Mouse (Mus musculus) megakaryocyte, adult 5-6 weeks (primary cell): ENCODE measurements around the gene Gapdh. TPM values are rescaled to one million over a fixed set of nuclear protein-coding genes. Genes with fewer than 3 reads are reported as not detected.

Experiments used
- ATAC-seq: 2 replicates; pipeline ENCODE4 v1.8.0; 2016; ENCODE audit warnings: mild to moderate bottlenecking, inconsistent platforms; ENCODE audit not compliant: poor library complexity, severe bottlenecking
- total RNA-seq, 2 experiments: library from RNA; stranded (forward) in 1 of 2; stranded (reverse) in 1 of 2; fragments of 153-499, 151-499 nt in 1 of 2; fragments of 221-1000, 200-1000 nt in 1 of 2; gene quantifications; 2 replicates each; pipeline versions ENCODE4 v1.2.3 to v1.2.4; 2015 to 2017

Gapdh gene
- 2,892 and 2,923 TPM in 2 replicates for total RNA-seq (2015)
- 1,028 and 1,070 TPM in 2 replicates for total RNA-seq (2017)

DNA sequence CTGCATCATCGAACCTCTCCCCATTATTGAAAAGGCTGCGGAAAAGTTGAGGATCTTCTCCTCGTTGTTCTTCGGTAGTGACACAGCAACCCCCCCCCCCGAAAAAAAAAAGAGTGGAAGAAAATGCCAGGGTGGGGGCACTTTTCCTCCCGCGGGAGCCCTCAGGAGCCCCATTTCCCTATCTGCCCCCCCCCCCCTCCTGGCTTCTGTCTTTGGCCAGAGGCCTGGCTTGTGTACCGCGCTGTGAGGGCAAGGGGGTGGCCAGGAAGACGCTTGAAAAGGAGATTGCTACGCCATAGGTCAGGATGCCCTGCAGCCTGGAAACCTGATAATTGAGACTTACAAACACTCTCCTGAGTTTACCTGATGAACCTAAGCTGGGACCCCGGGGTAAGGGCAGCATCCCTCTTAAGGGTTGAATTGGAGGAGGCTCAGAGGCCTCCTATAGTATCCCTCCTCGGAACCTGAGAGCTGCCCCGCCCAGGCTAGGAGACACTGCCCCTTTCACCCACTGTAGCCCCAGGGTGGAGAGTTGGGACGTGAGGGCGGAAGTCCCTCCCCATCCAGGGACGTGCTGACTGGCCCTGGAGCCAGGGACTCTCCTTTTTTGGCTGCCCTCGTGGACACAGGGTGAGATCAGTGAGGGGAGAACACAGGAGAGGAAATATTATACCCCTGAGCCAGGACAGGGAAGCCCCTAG, at the start of gene Gapdh:
Gene Gapdh (minus strand): TSS at position 417 of the 701 bp plus-strand sequence.
- ATAC-seq = peak; percentile 11; the same call in 1 of the 2 replicates

DNA sequence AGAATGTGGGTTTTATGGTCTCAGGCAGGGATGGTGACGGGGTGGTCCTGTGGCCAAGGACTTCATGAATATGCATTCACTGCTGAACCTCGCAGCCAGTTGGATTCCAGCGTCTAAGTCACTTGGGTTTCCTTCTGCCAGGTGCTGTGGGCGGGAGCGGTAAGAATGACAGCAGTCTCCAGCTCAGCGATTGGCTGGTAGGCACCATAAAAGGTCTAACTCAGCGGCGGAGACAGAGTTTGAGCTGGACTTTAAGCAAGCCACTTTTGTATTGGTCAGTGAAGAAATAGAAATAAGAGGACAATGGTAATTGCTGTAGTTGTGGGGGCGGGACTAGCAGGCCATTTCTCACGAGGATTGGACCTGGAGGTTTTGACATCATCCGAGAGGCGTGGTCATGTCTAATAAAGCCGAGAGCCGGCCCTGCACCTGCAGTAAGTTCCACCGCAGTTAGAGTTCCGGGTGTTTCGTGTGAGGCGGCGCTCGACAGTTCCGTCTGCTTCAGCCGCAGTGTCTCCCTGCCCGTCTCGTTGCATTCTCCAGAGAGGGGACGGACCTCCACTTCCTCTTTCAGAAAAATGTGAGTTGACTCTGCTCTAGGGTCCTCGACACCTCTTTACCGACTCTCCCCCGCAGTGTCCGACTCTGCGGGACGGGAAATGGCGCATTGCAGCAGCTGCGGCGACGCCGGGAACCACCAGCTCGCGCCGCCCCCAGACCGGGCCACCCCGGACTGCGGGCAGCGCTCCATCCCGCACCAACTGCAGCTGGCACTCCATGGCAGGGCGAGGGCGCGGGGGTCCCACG, 49.1 kb upstream of the Gapdh start, which contains the start of gene Vamp1:
Gene Vamp1 (plus strand): TSS at position 404 of the 807 bp plus-strand sequence.
- peak; percentile 88 for ATAC-seq

DNA sequence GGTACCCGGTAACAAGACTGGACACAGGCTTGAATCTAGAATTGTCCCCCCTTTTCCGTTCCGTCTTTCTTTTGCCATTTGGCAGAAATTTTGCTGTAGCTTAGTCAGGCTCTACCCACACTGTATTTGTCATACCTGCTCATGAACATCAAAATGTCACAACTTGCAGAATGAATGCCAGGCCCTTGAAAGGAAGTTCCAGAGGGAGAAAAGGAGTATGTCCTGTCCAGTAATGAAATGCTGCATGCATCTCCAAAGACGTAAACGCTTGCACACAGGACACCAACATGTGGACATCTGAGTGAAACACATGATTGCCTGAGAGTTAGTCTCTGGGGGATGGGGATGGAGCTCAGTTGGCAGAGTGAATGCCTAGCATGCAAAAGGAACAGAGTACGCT, 47.4 kb upstream of the Gapdh start:
- no peak for ATAC-seq

DNA sequence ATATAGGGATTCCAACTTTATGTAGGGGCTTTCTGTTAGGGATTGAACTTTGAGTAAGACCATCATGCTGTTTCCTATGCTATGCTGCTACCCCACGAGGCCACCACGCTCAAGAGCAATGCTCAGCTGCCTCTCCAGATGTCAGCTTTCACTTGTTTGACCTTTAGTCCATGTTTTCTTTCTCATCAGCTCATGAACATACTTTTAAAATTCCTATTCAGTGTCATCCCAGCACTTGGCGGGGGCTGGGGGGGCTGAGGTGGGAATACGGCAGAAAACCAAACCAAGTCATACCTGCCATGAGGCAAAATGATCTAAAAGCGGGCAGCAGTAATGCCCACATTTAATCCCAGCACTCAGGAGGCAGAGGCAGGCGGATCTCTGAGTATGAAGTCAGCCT, 46.9 kb upstream of the Gapdh start:
- ATAC-seq = no peak

DNA sequence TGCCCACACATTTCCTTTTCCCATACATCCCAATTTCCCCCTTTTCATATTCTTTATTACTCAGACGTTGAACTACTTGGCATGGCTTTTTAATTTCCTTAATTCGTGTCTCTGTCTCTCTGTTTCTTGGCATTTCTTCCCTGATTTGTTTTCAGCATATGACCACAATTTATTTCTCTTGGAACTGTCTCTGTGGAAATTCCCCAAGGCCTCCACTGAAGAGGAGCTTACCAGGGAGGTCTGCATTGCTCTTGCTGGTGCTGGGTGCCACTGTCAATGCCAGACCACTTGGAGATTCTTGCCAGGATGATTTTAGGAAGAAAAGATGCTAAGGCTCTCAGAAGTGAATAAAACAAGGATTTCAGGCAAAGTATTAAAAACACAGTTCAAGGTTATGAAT, 46.4 kb upstream of the Gapdh start:
- no peak for ATAC-seq

DNA sequence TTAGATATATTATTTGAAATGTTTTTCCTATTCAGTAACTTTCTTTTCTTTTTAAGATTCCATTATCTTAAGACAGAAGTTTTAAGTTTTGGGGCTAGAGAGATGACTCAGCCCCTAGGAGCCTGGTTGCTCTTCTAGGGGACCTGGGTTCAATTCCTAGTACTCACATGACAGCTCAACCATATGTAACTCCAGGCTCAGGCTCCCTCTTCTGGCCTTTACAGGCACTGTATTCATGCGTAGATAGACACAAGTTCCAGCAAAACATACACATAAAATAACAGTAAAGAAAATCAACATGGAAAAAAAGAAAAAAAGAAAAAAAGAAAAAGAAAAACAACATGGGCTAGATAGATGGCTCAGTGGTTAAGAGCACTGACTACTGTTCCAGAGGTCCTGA, 44.2 kb upstream of the Gapdh start:
- no peak for ATAC-seq

DNA sequence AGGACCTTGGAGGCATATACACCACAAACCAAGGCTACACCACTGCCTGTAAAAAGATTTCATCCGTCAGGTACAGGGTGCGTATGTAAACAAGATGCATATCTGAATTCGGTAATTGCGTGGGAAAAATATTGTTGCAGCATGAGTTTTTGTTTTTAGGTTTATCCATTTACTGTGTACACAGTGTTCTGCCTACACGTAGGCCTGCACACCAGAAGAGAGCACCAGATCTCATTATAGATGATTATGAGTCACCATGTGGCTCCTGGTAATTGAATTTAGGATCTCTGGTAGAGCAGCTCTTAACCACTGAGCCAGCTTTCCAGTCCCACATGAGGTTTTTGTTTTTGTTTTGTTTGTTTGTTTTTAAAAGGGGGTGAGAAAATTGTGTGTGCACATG, 30.9 kb upstream of the Gapdh start:
- no peak for ATAC-seq

DNA sequence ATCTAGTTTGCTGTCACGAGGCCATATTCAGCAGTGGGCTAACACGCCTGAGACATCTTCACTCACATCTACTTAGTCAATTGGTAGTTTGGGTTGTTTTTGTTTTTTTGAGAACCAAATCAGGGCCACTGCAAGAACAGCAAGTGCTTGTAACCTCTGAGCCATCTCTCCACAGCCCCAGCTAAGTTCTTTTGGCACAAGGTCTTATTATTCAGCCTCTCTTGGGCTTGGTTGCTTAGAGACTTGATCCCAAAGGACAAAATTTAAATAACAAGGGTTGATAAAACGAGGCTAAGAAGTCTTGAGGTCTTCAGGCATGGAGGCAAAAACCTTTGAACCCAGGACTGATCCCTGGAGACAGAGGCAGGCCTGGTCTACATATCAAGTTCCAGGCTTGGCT, 30.0 kb upstream of the Gapdh start:
- ATAC-seq = no peak

DNA sequence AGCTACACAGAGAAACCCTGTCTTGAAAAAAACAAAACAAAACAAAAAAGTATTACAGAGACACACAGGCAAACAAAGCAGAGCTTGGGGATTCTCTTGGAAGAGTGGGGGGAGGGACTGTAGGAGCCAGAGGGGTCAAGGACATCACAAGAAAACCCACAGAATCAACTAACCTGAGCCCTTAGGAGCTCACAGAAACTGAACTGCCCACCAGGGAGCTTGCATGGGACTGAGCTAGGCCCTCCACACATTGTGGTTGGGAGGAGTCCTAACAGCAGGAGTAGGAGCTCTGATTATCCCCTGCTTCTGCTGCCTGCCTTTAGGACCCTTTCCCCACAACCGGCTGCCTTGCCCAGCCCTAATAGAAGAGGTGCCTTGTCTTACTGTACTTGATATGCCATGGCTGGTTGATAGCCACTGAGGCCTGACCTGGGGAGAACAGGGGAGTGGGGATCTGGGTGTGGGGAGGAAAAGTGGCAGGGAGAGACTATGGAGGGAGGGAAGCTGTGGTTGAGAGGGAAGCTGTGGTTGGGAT, 29.3 kb upstream of the Gapdh start:
- ATAC-seq = no peak

DNA sequence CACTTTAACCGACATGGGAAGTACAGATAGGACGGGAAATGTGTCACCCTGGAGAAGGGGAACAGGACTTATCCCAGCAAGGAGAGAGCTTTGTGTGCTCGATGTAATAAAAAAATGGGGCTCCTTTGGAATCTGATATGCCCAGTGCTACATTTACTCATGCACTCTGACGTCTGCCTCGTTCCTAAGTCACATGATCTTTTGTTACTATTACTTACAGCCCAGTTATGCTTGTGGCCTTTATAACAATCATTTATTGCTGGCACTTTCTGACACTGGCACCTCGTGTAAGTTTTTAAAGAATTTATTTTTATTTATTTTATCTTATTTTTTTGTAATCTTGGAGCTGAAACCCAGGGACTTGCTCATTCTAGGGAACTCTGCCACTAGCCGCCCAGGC, 27.1 kb upstream of the Gapdh start:
- no peak for ATAC-seq

DNA sequence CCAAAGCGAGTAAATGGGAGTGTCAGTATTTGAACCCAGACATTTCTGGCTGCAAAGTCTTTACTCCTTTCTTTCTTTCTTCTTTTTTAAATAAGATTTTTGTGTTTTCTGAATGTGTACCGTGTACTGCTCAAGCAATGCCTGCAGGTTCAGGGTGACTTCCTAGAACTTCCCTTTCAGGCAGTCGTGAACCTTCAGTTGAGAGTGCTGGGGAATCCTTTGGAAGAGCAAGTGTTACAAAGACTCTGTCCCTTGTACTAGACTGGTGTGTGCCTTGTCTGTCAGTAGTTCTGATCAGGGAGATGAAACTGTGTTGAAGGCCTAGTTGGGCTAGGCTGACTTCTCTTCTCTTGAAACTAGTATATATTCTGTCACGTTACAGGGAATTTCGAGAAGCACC, 26.6 kb upstream of the Gapdh start:
- ATAC-seq = no peak

DNA sequence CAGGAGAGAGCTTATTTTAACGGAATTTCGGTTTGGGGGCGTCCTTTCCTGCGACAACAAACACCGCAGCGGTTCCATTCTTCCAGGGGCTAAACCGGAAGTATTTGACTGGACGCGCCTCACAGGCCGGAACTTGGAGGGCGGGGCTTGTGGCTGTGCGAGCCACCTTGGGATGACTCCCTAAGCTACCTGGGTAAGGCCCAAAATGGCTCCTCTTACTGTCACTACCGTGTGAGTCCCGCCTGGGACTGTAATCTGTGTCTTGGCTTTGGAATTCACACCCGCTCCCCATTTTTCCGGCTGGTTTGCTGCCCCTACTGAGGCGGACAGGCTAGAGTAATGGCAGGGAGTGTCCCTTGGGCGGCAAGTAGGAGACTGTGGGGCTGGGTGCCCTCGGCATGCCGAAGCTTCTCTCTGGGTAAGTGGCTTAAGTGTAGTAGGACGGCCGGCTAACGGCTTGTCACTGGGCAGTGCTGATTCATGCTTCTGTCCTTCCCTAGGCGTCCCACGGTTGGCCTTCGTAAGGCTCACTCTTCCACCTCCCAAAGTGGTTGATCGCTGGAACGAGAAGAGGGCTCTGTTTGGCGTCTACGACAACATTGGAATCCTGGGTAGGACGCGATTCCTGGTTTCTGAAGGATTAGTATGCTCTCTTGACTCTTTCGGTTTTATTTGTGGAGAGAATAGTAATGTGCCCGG, 25.9 kb upstream of the Gapdh start:
- peak; percentile 80 for ATAC-seq

DNA sequence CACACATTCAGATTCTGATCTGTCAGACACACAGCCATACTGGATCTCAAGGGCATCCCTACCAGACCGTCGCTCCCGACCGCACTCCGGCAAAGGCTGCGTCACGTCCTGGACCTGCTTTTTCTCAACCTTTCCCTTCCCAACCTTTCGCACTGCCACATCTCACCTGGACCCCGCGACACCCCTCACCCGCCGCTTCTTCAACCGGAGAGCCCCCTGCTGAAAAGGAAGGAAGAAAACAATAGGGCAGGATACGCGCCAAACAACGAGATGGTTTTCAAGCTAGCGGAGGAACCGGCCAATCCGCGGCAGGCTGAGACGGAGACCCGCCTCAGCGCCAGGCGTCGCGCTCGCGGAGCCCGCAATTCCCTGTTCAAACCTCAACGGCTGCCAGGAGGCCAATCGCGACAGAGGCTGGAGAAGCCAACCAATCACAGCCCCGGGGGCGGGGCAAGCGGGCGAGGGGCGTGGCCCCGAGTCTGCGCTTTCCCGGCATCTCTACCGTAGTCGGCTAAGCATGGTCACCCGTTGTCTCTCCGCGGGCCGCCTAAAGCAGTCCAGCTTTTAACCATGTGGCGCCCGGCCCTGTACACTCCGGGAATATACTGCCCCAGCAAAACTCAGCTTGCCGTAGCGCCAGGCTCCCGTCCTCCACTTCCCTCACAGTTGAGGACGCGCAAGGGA, 25.2 kb upstream of the Gapdh start, which contains the start of the genes Ncapd2 and Mrpl51:
Gene Ncapd2 (minus strand): TSS at position 370 of the 684 bp plus-strand sequence.
Gene Mrpl51 (plus strand): TSS at position 470 of the 684 bp plus-strand sequence.
- peak; percentile 94 for ATAC-seq

DNA sequence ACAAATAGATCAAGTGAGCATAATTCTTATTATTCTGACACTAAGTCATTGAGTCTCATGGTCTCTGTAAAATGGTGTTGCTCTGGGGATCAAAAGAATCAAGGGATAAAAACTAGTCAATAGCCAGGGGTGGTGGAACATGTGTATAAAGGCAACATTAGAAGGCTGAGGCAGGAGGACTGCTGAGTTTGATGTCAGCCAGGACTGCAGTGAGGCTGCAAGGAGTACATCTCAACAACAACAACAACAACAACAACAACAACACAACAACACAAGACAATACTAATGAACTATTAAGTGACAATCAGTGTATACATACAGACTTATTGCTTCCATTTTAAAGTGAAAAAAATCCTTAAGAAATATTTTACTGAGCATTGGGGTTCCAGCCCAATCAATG, 24.5 kb upstream of the Gapdh start:
- ATAC-seq = no peak

DNA sequence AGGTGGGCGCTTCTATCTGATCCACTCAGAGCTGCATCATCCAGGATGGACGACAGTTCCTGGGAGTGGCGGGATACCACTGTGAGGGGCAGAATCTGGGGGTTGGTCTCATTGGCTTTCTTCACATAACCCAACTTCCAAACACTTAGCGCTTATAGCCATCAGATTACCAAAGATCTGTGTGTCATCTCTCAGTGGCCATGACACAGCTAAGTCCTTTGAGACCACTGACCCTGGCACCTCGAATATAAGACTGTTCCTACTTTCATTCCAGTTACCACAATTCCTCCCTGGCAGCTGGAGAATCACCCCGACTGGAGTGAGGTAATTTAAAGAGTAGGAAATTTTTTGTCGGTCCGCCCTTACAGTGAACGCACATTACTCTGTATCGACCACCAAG, 19.9 kb upstream of the Gapdh start:
- ATAC-seq = no peak

DNA sequence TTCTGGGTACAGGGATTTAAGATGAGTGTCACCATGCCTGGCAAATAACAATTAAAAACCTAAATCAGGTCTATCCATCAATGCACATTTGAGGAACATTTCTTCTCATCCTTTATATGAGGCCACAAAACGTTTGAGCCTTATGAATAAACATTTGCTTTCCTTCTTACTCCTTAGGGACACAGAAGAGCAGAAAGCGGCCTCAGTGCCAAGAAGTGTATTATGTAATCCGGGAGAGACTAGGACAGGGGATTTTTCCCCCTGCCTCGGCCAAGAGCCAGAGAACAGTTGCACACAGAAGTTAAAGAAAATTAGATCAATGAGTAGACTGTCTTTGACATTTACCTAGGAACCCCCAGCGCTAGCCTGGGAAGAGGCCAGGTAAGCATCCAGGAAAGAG, 15.9 kb upstream of the Gapdh start:
- no peak for ATAC-seq

DNA sequence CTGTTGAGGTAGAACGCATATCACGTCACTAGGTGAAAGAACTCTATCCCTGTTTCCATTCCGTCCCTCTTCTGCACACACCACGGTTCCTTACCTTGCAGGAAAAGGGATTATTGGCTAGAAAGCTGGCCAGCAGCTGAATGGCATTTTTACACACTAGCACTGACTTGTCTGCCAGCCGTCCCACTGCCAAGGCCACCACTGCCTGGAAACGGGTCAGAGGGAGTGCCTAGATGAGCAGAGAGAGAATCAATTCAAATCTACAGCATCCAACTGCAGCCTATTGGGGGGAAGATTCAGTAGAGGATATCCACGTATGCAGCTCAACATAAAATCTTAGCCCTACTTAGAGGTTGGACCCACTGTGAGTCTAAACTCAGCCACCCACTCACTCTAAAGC, 13.3 kb upstream of the Gapdh start:
- no peak for ATAC-seq

DNA sequence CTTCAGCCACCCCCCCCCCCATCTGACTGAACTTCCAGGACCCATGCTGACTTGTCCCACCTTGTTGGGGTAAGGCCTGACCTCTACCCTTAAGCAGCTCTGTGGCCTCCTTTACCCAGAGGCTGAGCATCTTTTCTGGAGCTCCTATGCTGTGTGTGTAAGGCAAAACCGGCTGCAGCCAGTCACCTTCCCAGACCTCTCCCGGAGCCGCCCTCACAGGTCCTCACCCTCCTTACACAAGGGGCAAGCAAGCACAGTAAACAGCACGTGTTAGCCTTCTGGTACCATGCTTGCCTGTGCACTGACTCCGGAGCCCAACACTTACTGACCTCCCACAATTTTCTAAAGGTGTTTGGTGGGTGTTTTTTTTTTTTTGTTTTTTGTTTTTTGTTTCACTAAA, 9.2 kb upstream of the Gapdh start:
- no peak for ATAC-seq

DNA sequence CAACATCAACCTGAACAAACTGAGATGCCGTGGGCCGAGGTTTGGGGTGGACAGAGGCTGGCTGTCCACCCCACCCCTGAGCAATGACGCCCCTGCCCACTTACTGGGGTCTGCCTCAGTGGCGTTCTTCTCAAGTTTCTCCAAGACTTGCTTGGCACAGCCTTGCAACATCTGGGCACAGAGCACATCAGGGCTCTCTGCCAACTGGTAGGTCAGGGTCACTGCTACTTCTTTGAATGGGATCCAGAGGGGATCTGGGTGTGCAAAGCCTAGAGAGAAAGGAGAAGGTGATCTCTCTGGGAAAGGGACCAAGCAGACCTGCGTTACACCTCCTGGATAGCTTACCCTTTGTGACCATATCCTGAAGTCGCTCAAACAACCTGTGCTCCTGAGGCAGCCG, 7.0 kb upstream of the Gapdh start:
- ATAC-seq = no peak

DNA sequence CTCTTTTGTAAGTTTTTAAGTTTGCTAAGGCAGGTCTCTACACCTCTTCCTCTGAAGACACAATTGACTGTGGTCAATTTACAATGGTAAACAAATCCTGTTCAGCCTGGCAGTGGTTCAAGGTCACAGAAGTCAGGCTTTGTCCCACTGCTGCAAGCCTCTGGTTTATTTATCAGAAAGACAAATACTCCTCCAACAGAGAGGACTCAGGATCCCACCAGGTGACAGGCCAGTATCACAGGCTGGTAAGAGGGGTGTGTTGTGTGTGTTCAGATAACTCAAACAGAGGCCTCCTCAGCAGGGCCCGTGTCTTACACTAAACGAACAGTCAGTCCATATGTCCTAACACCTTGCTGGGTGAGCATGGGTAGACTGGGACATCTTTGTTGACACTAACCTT, 6.2 kb upstream of the Gapdh start:
- ATAC-seq = no peak

DNA sequence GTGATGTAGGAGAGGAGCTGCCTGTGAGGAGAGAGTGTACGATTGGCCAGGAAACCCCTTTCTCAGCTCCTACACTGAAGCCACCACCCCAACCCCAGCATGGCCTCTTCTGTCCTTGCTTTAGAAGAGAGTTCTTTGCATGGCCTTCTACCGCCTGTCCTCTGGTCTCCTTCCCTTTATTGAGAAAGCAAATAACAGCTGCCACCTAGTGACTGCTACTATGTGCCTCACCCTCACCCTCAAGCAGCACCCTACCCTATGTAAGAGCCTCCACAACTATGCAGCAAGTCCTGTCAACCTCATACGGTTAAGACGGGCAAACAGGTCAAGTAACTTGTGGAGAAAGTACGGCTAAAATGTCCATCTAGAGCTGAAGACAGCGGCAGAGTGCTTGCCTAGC, 3.9 kb upstream of the Gapdh start:
- ATAC-seq = no peak
